20 mouse cellular contexts compared by ENCODE assay signal in genomic region chr8:77829764-77830163, GRCm38 (mm10).
DNase-seq lines count a peak whose midpoint lies in the region; ATAC-seq and TF ChIP-seq lines count a peak whose summit lies in the region.
"Had no signal": no experiment of that assay in that cellular context is flagged by ENCODE, and none has a peak within 500 bp of the region (broad histone marks: within the 10 kb centered on the region; RNA-seq: fewer than 3 reads in every experiment).

No protein-coding gene starts in this region.

- H3K9me3 ChIP-seq in kidney, embryonic 16.5 days (ENCODE audit: low read length) = no peaks in the 10 kb centered on the region
- no peaks in the 10 kb centered on the region for H3K9me3 ChIP-seq in embryonic facial prominence, embryonic 10.5 days
- H3K9me3 ChIP-seq: heart, embryonic 12.5 days; hindbrain, embryonic 15.5 days; lung, embryonic 15.5 days; midbrain, embryonic 12.5 days; stomach, embryonic 15.5 days had no signal

- H3K27me3 ChIP-seq in kidney, embryonic 16.5 days (ENCODE audit: insufficient read depth, low read length) = no peaks in the 10 kb centered on the region
- no peaks in the 10 kb centered on the region for H3K27me3 ChIP-seq in embryonic facial prominence, embryonic 10.5 days (replicated peaks; ENCODE audit: low read depth, poor library complexity, severe bottlenecking)
- H3K27me3 ChIP-seq: heart, embryonic 12.5 days; hindbrain, embryonic 15.5 days; lung, embryonic 15.5 days; midbrain, embryonic 12.5 days; stomach, embryonic 15.5 days had no signal

- ATAC-seq in kidney, embryonic 16.5 days (ENCODE audit: low FRiP score, low TSS enrichment) = peak; percentile 78
- no peak for ATAC-seq in megakaryocyte-erythroid progenitor cell, adult 5-6 weeks (replicated peaks; ENCODE audit: low FRiP score, low TSS enrichment, poor library complexity, severe bottlenecking)
- ATAC-seq: forebrain, postnatal 0 days; intestine, embryonic 16.5 days had no signal

- DNase-seq in kidney, adult 11 months = no peak
- peak; percentile 50 for DNase-seq in embryonic facial prominence, embryonic 10.5 days (ENCODE audit: low spot score)
- DNase-seq in forelimb bud, embryonic 11.5 days (ENCODE audit: low read depth, low spot score) = peak; percentile 82
- peak; percentile 43 for DNase-seq in mesoderm, embryonic 11.5 days (ENCODE audit: low read depth, low spot score)
- DNase-seq in gastrocnemius, adult 2 months = no peak
- DNase-seq: forebrain, postnatal 0 days; heart, postnatal 14 days; retina, postnatal 1 day; thymus, adult 18-20 months; thymus, postnatal 4 days had no signal

- WGBS in kidney, embryonic 16.5 days = 35% methylated on average over 5 of the region's 5 CpGs
- WGBS in embryonic facial prominence, embryonic 10.5 days = 45% methylated on average over 5 of the region's 5 CpGs

- no peaks in the 10 kb centered on the region for H3K36me3 ChIP-seq in kidney, embryonic 16.5 days (ENCODE audit: insufficient read depth, low read length)
- no peaks in the 10 kb centered on the region for H3K36me3 ChIP-seq in embryonic facial prominence, embryonic 10.5 days (replicated peaks)
- H3K36me3 ChIP-seq: heart, embryonic 12.5 days; hindbrain, embryonic 15.5 days; lung, embryonic 15.5 days; midbrain, embryonic 12.5 days; stomach, embryonic 15.5 days had no signal

- no peak overlapping the region for H3K4me3 ChIP-seq in kidney, embryonic 16.5 days (ENCODE audit: low read length)
- no peak overlapping the region for H3K4me3 ChIP-seq in embryonic facial prominence, embryonic 10.5 days
- H3K4me3 ChIP-seq in gastrocnemius, adult 2 months = no peak overlapping the region
- H3K4me3 ChIP-seq: heart, embryonic 12.5 days; hindbrain, embryonic 15.5 days; lung, embryonic 15.5 days; midbrain, embryonic 12.5 days; stomach, embryonic 15.5 days had no signal

- H3K27ac ChIP-seq in kidney, embryonic 16.5 days (ENCODE audit: low read length) = peak overlapping the region; percentile 17; the same call in 1 of the 2 replicates
- peak overlapping the region; percentile 86 for H3K27ac ChIP-seq in embryonic facial prominence, embryonic 10.5 days (replicated peaks)
- no peak overlapping the region for H3K27ac ChIP-seq in gastrocnemius, adult 2 months
- H3K27ac ChIP-seq: hindbrain, embryonic 15.5 days; liver, embryonic 14.5 days; lung, embryonic 15.5 days; macrophage; midbrain, embryonic 12.5 days; stomach, embryonic 15.5 days had no signal

- TF ChIP-seq CTCF in gastrocnemius, adult 2 months (IDR thresholded peaks at IDR 0.05) = no peak

- peaks cover 27% of the 10 kb centered on the region; the same call in 1 of the 2 replicates for H3K4me1 ChIP-seq in kidney, embryonic 16.5 days (ENCODE audit: insufficient read depth, low read length)
- peaks cover 58% of the 10 kb centered on the region for H3K4me1 ChIP-seq in embryonic facial prominence, embryonic 10.5 days

- intact Hi-C loops in gastrocnemius, adult 2 months (cut with DNase I) = no loop called here

- no peak overlapping the region for H3K4me2 ChIP-seq in kidney, embryonic 16.5 days (replicated peaks; ENCODE audit: low read depth, low read length)
- H3K4me2 ChIP-seq: heart, embryonic 12.5 days; hindbrain, embryonic 15.5 days; lung, embryonic 15.5 days; midbrain, embryonic 12.5 days; stomach, embryonic 15.5 days had no signal

- H3K9ac ChIP-seq in kidney, embryonic 16.5 days (replicated peaks; ENCODE audit: low read length) = no peak overlapping the region
- H3K9ac ChIP-seq: forebrain, postnatal 0 days; heart, embryonic 12.5 days; hindbrain, embryonic 15.5 days; liver, embryonic 14.5 days; lung, embryonic 15.5 days; midbrain, embryonic 12.5 days; stomach, embryonic 15.5 days had no signal

Comparison
In these comparisons a context has a peak if more than half of its experiments do, and no peak if none do; other contexts are left out.
1. DNase-seq: peak in embryonic facial prominence, embryonic 10.5 days (single experiment), forelimb bud, embryonic 11.5 days (single experiment) and mesoderm, embryonic 11.5 days (single experiment); none in kidney, adult 11 months (single experiment) and gastrocnemius, adult 2 months (single experiment).